Mouse (Mus musculus): ENCODE measurements around the gene Coro2b. TPM values are rescaled to one million over a fixed set of nuclear protein-coding genes. Genes with fewer than 3 reads are reported as not detected.

Coro2b gene
- polyA plus RNA-seq, 1 experiment from 2014 or later, result 5.8 TPM

DNA sequence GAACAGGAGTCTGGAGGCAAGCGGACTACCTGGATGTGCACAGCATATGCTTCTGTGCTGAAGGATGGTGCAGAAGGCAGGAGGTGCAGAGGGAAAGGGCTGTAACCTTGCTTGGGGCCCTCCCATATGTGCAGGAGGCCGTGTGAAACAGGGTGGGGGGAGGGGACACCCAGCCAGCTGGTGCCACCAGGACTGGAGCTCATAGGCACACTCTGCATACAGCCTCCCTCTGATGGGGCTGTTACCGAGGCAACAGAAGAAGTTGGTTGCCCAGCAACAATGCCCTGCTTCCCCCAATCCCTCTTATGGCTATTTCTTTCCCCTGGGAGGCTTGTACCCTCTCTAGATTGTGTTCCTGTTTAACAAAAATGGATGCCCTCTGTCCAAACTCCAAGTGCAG lies 17.8 kb upstream of the Coro2b start:
- no peaks in the 10 kb centered on the region for H3K36me3 ChIP-seq
- no peak overlapping the region for H3K4me2 ChIP-seq
- WGBS, result 69% methylated on average over 3 of the region's 3 CpGs
- no peak overlapping the region for H3K4me3 ChIP-seq
- H3K4me1 ChIP-seq (replicated peaks), result peaks cover 9% of the 10 kb centered on the region
- no peak overlapping the region for H3K9ac ChIP-seq
- no peaks in the 10 kb centered on the region for H3K9me3 ChIP-seq (replicated peaks)
- no peaks in the 10 kb centered on the region for H3K27me3 ChIP-seq (replicated peaks)
- ATAC-seq (ENCODE audit: insufficient number of reproducible peaks, low FRiP score), result no peak
- no peak overlapping the region for H3K27ac ChIP-seq (ENCODE audit: poor library complexity, severe bottlenecking)

DNA sequence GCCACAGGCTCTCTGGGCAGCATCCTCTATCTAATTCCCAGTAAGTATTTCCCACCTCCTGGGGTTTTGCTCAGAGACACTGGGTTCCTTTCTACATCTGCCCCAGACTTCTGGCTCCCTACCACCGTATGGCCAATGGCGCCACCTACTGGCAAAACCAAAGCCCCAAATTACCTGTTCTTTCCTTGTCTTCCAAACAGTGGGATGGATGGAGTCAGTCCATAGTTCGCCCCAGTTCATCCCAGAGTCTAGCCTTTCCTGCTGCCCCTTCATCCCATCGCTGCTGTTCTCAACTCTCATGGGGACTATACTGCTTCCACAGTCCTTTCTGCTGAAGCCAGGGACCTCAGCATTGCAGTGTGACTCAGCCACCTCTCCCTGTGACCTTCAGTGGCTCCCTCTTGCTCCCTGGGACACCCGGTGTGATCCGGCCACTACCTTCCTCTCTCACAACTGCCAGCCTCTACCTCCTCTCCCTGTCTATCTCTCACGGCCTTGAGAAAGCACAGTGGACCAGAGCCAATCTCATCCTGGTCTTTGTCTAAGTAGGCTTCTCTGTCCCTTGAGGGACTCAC lies 16.6 kb upstream of the Coro2b start:
- Histone ChIP-seq H3K4me2 (no peak overlapping the region), H3K4me3 (no peak overlapping the region), H3K27me3 (replicated peaks) (no peaks in the 10 kb centered on the region), H3K9me3 (replicated peaks) (no peaks in the 10 kb centered on the region), H3K9ac (no peak overlapping the region), H3K4me1 (replicated peaks) (peaks cover 9% of the 10 kb centered on the region), H3K27ac (ENCODE audit: poor library complexity, severe bottlenecking) (no peak overlapping the region), H3K36me3 (no peaks in the 10 kb centered on the region)
- WGBS, result 28% methylated on average over 7 of the region's 7 CpGs
- no peak for ATAC-seq (ENCODE audit: insufficient number of reproducible peaks, low FRiP score)

DNA sequence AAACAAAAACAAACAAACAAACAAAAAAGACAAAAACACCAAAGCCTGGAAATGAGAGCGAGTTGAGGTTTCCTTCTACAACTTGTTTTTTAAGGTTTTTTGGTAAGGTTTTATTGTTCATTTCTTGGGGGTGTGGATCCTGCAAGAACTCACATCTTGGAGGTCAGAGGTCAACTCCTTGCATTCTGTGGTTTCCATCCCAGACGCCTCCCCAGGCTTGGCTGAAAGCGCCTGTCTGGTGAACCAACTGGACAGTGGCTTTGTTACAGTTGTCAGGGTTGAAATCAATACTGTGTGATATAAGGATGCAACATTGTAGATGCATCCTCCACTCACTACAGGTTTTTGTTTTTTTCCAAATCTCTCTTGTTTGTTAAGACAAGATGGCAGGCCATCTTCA lies 14.7 kb upstream of the Coro2b start:
- Histone ChIP-seq H3K9me3 (replicated peaks) (no peaks in the 10 kb centered on the region), H3K4me2 (no peak overlapping the region), H3K36me3 (no peaks in the 10 kb centered on the region), H3K9ac (no peak overlapping the region), H3K4me1 (replicated peaks) (no peaks in the 10 kb centered on the region), H3K27ac (ENCODE audit: poor library complexity, severe bottlenecking) (no peak overlapping the region), H3K4me3 (no peak overlapping the region), H3K27me3 (replicated peaks) (no peaks in the 10 kb centered on the region)
- ATAC-seq (ENCODE audit: insufficient number of reproducible peaks, low FRiP score), result no peak
- 84% methylated on average over 3 of the region's 3 CpGs for WGBS

DNA sequence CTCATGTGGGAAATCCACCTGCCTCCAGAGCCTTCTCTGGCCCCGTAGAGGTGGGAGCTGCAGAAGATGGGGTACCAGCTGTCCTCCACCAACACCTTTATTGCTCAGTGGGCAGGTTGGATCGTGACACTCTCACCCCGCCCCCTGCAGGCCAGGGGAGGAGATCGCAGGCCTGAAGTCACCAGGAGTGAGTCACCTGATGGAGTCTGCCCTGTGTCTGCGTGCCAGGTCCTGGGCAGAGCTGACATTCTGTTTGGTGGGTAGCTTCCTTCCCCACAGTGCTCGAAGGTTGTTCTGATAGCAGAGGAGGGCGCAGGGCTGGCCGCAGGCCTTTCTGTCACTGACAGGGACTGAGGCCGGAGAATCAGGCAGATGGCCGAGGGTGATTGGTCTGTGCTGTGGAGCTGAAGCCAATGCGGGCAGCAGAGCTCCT lies 13.8 kb upstream of the Coro2b start:
- H3K4me1 ChIP-seq (replicated peaks), result no peaks in the 10 kb centered on the region
- H3K4me2 ChIP-seq, result no peak overlapping the region
- no peak overlapping the region for H3K27ac ChIP-seq (ENCODE audit: poor library complexity, severe bottlenecking)
- H3K36me3 ChIP-seq, result no peaks in the 10 kb centered on the region
- H3K9ac ChIP-seq, result no peak overlapping the region
- ATAC-seq (ENCODE audit: insufficient number of reproducible peaks, low FRiP score), result peak; percentile 45; the same call in 1 of the 2 replicates
- 39% methylated on average over 11 of the region's 11 CpGs for WGBS
- no peaks in the 10 kb centered on the region for H3K9me3 ChIP-seq (replicated peaks)
- no peaks in the 10 kb centered on the region for H3K27me3 ChIP-seq (replicated peaks)
- no peak overlapping the region for H3K4me3 ChIP-seq

DNA sequence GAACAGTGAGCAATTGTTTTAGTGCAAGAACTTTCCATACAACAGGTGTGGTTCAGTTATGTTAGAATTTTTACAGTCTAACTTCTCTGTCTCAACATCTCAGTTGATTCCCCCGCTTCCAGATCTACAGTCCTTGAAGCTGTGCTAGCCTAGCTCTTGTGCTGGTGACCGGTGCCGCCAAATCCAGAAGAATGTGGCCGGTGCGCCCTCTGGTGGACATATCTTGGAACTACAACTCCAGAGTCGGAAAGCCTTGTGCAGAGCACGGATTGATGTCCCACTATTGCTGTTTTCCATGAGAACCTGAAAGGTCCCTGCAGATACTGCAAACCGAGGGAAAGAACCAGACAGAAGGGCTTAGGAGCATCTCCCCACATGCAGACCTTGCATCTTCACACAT lies 13.0 kb upstream of the Coro2b start:
- no peaks in the 10 kb centered on the region for H3K27me3 ChIP-seq (replicated peaks)
- H3K4me1 ChIP-seq (replicated peaks), result no peaks in the 10 kb centered on the region
- no peak overlapping the region for H3K27ac ChIP-seq (ENCODE audit: poor library complexity, severe bottlenecking)
- no peaks in the 10 kb centered on the region for H3K36me3 ChIP-seq
- ATAC-seq (ENCODE audit: insufficient number of reproducible peaks, low FRiP score), result 0 out of 2 replicates have a peak, but pooled peaks have one; percentile 16
- H3K9ac ChIP-seq, result no peak overlapping the region
- WGBS, result 4% methylated on average over 8 of the region's 8 CpGs
- no peaks in the 10 kb centered on the region for H3K9me3 ChIP-seq (replicated peaks)
- H3K4me3 ChIP-seq, result no peak overlapping the region
- H3K4me2 ChIP-seq, result no peak overlapping the region

DNA sequence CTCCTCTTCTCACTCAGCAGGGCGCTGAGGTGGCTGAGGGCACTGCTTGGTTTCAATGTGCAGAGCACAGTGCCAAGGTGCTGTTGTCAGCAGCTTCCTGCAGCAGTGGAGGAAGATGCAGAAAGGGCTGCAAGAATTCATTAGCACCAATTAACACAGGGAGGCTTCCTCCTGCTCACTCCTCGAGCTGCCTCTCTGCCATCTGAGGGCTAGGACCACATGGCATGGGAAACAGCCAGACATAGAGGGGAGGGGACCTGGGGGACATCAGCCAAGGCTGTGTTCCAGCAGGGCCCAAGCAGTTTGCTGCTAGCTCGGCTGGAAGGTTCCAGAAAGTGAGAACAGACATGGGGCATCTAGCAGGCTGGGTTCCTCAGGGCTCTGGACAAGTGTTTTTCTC lies 10.6 kb upstream of the Coro2b start:
- no peak overlapping the region for H3K9ac ChIP-seq
- H3K36me3 ChIP-seq, result no peaks in the 10 kb centered on the region
- no peaks in the 10 kb centered on the region for H3K4me1 ChIP-seq (replicated peaks)
- peaks cover 7% of the 10 kb centered on the region; the same call in 1 of the 2 replicates for H3K27me3 ChIP-seq (replicated peaks)
- H3K9me3 ChIP-seq (replicated peaks), result no peaks in the 10 kb centered on the region
- H3K4me3 ChIP-seq, result no peak overlapping the region
- H3K27ac ChIP-seq (ENCODE audit: poor library complexity, severe bottlenecking), result no peak overlapping the region
- H3K4me2 ChIP-seq, result no peak overlapping the region
- no peak for ATAC-seq (ENCODE audit: insufficient number of reproducible peaks, low FRiP score)
- 57% methylated on average over 3 of the region's 3 CpGs for WGBS

DNA sequence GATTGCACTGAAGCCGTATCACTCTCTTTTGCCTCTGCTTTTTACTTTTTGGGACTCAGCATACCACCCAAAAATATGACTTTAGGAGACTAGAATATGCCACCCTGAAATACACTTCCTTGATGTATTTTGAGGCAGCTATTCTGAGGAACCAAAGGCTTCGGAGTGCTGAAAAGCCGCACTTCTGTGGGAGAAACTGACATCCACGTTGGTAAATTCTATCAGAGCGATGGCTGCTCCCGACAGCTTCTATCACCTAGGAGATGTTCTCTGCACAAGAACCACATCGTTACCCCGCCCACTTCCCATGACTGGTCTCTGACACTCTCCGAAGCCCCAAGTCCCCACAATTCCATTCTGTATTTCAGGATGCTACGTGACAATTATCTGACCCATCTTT lies 8.0 kb upstream of the Coro2b start:
- H3K4me2 ChIP-seq, result no peak overlapping the region
- no peak overlapping the region for H3K9ac ChIP-seq
- no peak overlapping the region for H3K4me3 ChIP-seq
- no peaks in the 10 kb centered on the region for H3K4me1 ChIP-seq (replicated peaks)
- no peak for ATAC-seq (ENCODE audit: insufficient number of reproducible peaks, low FRiP score)
- H3K36me3 ChIP-seq, result no peaks in the 10 kb centered on the region
- 60% methylated on average over 10 of the region's 10 CpGs for WGBS
- no peak overlapping the region for H3K27ac ChIP-seq (ENCODE audit: poor library complexity, severe bottlenecking)
- no peaks in the 10 kb centered on the region for H3K9me3 ChIP-seq (replicated peaks)
- peaks cover 7% of the 10 kb centered on the region; the same call in 1 of the 2 replicates for H3K27me3 ChIP-seq (replicated peaks)

DNA sequence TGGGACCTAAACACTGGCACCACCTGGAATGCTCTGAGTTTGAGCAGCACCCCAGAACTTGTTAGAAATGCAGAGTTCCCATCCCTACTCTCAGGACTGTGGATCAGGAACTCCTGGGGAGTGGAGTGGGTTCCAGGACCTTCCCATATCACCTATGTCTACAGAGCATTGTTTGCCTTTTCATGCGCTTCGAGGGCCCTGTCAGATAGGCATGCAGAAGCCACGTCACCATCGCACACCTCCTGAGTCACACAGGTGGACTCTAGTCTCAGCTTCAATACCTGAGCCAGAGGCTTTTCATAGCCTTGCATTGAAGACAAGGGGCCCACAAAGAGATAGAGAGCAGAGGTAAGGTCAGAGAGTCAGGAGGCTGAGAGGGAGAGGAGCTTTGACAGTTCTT lies 7.0 kb upstream of the Coro2b start:
- Histone ChIP-seq H3K27me3 (replicated peaks) (peaks cover 7% of the 10 kb centered on the region; the same call in 1 of the 2 replicates), H3K9ac (no peak overlapping the region), H3K4me3 (no peak overlapping the region), H3K27ac (ENCODE audit: poor library complexity, severe bottlenecking) (no peak overlapping the region), H3K36me3 (no peaks in the 10 kb centered on the region), H3K4me1 (replicated peaks) (no peaks in the 10 kb centered on the region), H3K9me3 (replicated peaks) (no peaks in the 10 kb centered on the region), H3K4me2 (no peak overlapping the region)
- no peak for ATAC-seq (ENCODE audit: insufficient number of reproducible peaks, low FRiP score)
- WGBS, result 85% methylated on average over 4 of the region's 4 CpGs

DNA sequence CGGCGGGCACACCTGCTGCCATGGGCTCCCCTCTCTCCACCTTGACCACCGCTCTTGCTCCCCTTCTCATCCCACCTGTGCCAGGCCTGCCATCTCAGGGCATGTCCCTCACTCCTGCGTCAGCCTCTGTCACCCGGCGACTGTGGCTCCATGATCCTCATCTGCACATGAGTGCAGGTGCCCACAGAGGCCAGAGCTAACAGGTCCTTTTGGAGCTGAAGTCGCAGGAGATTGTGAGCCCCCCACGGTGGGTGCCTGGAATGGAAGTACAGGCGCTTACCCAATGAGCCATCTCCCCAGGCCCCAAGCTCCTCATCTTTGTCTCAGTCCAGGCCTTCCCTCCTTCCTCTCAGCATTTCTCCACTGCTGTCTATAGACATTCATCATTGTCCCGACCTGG lies 4.8 kb upstream of the Coro2b start:
- WGBS, result 68% methylated on average over 10 of the region's 10 CpGs
- no peak overlapping the region for H3K4me2 ChIP-seq
- no peak overlapping the region for H3K9ac ChIP-seq
- no peak overlapping the region for H3K4me3 ChIP-seq
- no peaks in the 10 kb centered on the region for H3K9me3 ChIP-seq (replicated peaks)
- H3K27me3 ChIP-seq (replicated peaks), result peaks cover 17% of the 10 kb centered on the region
- H3K4me1 ChIP-seq (replicated peaks), result no peaks in the 10 kb centered on the region
- no peaks in the 10 kb centered on the region for H3K36me3 ChIP-seq
- ATAC-seq (ENCODE audit: insufficient number of reproducible peaks, low FRiP score), result no peak
- H3K27ac ChIP-seq (ENCODE audit: poor library complexity, severe bottlenecking), result no peak overlapping the region

DNA sequence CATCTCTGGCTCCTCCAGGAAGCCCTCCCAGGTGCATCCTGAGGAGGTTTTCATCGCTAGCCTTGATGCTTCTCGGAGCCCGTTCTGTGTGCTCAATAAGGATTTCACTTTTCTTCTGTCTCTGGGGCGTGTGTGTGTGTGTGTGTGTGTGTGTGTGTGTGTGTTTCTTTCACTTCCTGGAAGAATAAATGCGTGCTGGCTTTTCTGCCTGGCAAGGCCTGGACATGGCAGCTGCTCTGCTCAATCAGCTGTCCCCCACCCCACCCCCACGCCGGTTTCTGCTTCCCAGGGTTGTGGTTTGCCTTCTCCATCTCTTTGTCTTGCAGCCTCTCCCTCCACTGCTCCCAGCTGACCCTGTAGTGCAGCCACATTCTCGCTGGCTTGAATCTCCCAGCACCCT lies 4.3 kb upstream of the Coro2b start:
- H3K9me3 ChIP-seq (replicated peaks), result no peaks in the 10 kb centered on the region
- H3K27me3 ChIP-seq (replicated peaks), result peaks cover 18% of the 10 kb centered on the region
- H3K4me3 ChIP-seq, result no peak overlapping the region
- no peak overlapping the region for H3K27ac ChIP-seq (ENCODE audit: poor library complexity, severe bottlenecking)
- H3K4me1 ChIP-seq (replicated peaks), result peaks cover under 1% of the 10 kb centered on the region
- no peak overlapping the region for H3K4me2 ChIP-seq
- H3K36me3 ChIP-seq, result no peaks in the 10 kb centered on the region
- H3K9ac ChIP-seq, result no peak overlapping the region
- ATAC-seq (ENCODE audit: insufficient number of reproducible peaks, low FRiP score), result no peak
- WGBS, result 53% methylated on average over 8 of the region's 8 CpGs

DNA sequence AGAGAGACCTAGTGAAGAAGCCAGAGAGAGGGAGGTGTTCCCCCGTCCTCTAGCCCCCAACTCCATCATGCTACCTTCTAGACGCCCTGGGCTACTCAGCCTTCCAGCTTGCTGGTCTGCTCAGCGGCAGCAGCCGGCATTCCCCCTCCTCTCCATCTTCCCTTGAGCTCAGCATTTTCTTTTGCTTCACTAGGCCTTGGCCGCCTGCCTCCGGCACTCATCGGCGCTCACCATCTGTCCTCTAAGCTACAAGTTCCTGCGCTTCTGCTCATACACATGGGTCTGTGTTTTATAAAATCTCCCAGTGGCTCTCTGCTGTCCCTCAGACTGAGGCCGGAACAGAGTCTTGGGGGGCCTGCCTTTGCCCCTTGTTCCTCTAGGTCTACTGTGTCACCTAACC lies 3.9 kb upstream of the Coro2b start:
- Histone ChIP-seq H3K27me3 (replicated peaks) (peaks cover 22% of the 10 kb centered on the region), H3K4me3 (no peak overlapping the region), H3K9me3 (replicated peaks) (no peaks in the 10 kb centered on the region), H3K9ac (no peak overlapping the region), H3K36me3 (no peaks in the 10 kb centered on the region), H3K4me2 (no peak overlapping the region), H3K27ac (ENCODE audit: poor library complexity, severe bottlenecking) (no peak overlapping the region), H3K4me1 (replicated peaks) (peaks cover 5% of the 10 kb centered on the region)
- no peak for ATAC-seq (ENCODE audit: insufficient number of reproducible peaks, low FRiP score)
- whole genome bisulfite sequencing, result 66% methylated on average over 10 of the region's 10 CpGs

DNA sequence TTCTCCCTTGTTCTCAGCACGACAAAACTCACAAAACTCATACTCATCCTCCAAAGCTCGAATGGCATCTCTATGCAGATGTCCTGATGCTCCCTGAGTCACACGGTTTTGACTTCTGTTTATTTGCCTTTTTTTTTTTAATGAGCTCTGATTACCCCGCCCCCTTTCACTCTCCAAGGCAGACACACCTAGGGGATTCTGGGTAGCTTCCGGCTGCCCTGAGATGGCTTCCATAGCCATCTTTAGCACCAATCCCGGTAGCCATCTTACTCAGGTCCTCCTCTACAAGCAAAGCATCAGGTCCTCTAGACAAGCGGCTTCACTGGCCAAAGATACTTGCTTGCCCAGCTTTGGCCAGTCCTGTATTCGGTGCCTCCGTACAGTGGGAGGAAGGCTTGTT lies 3.3 kb upstream of the Coro2b start:
- peaks cover 28% of the 10 kb centered on the region for H3K27me3 ChIP-seq (replicated peaks)
- no peak overlapping the region for H3K4me2 ChIP-seq

More for the DNA sequence above, 3.3 kb upstream of the Coro2b start:
- Histone ChIP-seq H3K4me1 (replicated peaks) (peaks cover 6% of the 10 kb centered on the region), H3K9ac (no peak overlapping the region), H3K9me3 (replicated peaks) (no peaks in the 10 kb centered on the region), H3K36me3 (no peaks in the 10 kb centered on the region), H3K27ac (ENCODE audit: poor library complexity, severe bottlenecking) (no peak overlapping the region), H3K4me3 (no peak overlapping the region)
- ATAC-seq (ENCODE audit: insufficient number of reproducible peaks, low FRiP score), result no peak
- 76% methylated on average over 9 of the region's 9 CpGs for WGBS

All from heart, embryonic 12.5 days (tissue).